Mouse (Mus musculus) urinary bladder, postnatal 10 days (tissue): ENCODE results near the gene Opalin.

Experiments used
- DNase-seq: peaks from one replicate; pipeline ENCODE4 v3.0.0; 2022; ENCODE audit warnings: low spot score

Opalin gene

DNA sequence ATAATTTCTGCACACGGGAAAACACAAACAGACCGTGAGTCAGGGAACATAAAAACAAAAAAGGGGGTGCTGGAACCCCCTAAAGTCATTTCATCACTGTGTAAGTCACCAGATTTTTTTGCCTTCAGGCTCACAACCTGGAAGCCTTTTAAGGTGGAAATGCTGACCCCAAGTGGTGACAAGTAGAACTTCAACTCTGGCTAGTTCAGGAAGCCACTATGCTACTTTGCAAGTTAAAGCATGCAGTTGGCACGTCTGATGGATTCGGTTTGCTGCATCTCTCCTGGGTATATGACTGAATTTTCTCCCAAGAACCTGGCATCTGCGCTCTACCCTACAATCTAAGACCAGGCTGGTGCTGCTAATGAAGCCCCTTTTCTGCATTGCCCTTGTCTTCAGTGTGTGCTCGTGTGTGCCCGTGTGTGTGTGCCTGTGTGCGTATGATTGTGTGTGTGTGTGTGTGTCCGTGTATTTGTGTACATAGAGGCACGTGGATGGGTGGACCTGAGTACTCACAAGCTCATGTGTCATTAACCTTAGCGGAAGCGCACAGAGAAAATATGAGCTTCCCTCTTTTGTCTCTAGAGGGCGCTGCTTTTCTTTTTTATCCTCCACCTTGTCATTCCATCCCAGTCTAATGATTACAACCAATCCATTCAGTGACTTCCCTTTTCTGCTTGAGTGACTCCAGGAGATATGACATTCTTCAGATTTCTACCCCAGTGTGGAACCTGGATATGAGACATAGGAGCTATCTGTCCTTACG is 60.8 kb downstream of the Opalin start:
- DNase-seq: no peak

DNA sequence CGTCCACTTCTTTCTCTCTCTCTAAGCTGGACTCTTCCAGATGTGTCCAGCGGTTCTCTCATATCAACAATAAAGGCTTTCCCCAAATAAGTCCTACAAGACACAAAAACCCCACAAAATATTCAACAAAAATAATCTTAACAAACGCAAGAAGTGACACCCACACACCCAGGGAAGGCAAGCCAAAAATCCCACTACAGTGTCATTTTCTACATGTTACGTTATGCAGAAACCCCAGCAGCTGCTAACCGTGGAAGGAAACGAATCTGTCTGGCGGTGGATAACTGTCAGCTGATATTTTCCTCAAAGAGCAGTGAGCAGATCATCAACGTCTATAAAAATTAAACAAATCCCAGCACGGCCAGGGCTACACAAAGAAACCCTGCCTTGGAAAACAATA is 62.9 kb downstream of the Opalin start:
- no peak for DNase-seq

DNA sequence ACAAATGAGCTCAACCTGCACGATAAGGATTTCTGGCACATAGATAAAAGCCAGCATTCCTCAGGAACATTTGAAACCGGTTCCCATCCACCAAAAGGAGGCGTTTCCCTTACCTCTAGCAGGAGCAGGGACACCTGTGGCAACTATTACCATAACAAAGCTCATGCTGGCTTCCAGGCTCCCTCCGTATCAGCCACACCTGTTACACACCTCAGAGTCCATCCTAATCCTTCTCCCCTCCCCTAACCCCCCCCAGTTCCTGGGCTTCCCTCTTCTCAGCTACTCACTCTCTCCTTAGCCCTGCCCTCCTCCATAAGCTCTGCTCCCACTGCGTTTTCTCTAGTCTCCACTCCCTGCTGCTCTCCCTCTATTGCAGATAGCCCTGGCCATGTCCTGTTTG is 63.3 kb downstream of the Opalin start:
- no peak for DNase-seq
